Mouse (Mus musculus) liver, postnatal 0 days (tissue): Measurements from ENCODE around the gene Galnt14. TPM values are rescaled to one million over a fixed set of nuclear protein-coding genes. Genes with fewer than 3 reads are reported as not detected.

Source experiments
- ATAC-seq: fragments of 200-750 bp; cut with Nextera tagmentation; 2 replicates; pipeline ENCODE4 v1.8.0; 2017; ENCODE audit warnings: mild to moderate bottlenecking, moderate library complexity
- DNase-seq: peaks from one replicate; pipeline ENCODE4 v3.0.0-alpha.2; 2016
- H3K27ac ChIP-seq: fragments of 300-500 bp; sonication (generic); 2 replicates; pipeline ENCODE4 v1.5.1; 2014; ENCODE audit warnings: antibody characterized with exemption, moderate library complexity, mild to moderate bottlenecking, low read depth
- H3K27me3 ChIP-seq: fragments of 300-500 bp; sonication (generic); 2 replicates; pipeline ENCODE4 v1.6.1; 2014; ENCODE audit warnings: low read length, control low read depth, mixed read lengths; ENCODE audit not compliant: insufficient read depth
- H3K36me3 ChIP-seq: fragments of 300-500 bp; sonication (generic); replicated peaks from 2 replicates; pipeline ENCODE4 v1.6.1; 2014; ENCODE audit warnings: mild to moderate bottlenecking, control low read depth, low read length, moderate library complexity, mixed read lengths; ENCODE audit not compliant: insufficient read depth
- H3K4me1 ChIP-seq: fragments of 300-500 bp; sonication (generic); 2 replicates; pipeline ENCODE4 v1.6.1; 2014; ENCODE audit warnings: antibody characterized with exemption, mild to moderate bottlenecking, control low read depth; ENCODE audit not compliant: insufficient read depth
- H3K4me2 ChIP-seq: fragments of 300-500 bp; sonication (generic); 2 replicates; pipeline ENCODE4 v1.6.1; 2014; ENCODE audit warnings: low read depth, mild to moderate bottlenecking, low read length, moderate library complexity, mixed read lengths
- H3K4me3 ChIP-seq: fragments of 300-500 bp; sonication (generic); 2 replicates; pipeline ENCODE4 v1.5.1; 2014; ENCODE audit warnings: low read depth, low read length
- H3K9ac ChIP-seq: fragments of 300-500 bp; sonication (generic); replicated peaks from 2 replicates; pipeline ENCODE4 v1.6.1; 2014; ENCODE audit warnings: mild to moderate bottlenecking, moderate library complexity
- H3K9me3 ChIP-seq: fragments of 300-500 bp; sonication (generic); 2 replicates; pipeline ENCODE4 v1.6.1; 2016; ENCODE audit warnings: mild to moderate bottlenecking, control low read depth, low read length, mixed read lengths
- CTCF ChIP-seq: sonication (generic); IDR thresholded peaks from 2 replicates; pipeline ENCODE4 v1.5.1; 2016; ENCODE audit warnings: antibody characterized with exemption, low read depth
- EP300 ChIP-seq: IDR thresholded peaks from 2 replicates; pipeline ENCODE4 v1.6.1; 2016; ENCODE audit warnings: antibody characterized with exemption, low read depth, mild to moderate bottlenecking
- WGBS: fragments of 180-500 bp; shearing (Covaris S2); extraction: QIAGEN DNeasy Blood & Tissue Kit; methylation state at CpG from one replicate; pipeline ENCODE4 v1.1.7; 2014; ENCODE audit not compliant: insufficient replicate concordance; 5-methylcytosine and 5-hydroxymethylcytosine counted together
- polyA plus RNA-seq: library from polyadenylated mRNA; unstranded; fragments of >200 nt; fragmentation: Nextera tagmentation; extraction: Ambion mirVana; gene quantifications from 2 replicates; pipeline ENCODE4 v1.2.1, GENCODE M21; 2015

The Galnt14 gene
- polyA plus RNA-seq, 1 experiment from 2014 or later, result 0.08 TPM

DNA sequence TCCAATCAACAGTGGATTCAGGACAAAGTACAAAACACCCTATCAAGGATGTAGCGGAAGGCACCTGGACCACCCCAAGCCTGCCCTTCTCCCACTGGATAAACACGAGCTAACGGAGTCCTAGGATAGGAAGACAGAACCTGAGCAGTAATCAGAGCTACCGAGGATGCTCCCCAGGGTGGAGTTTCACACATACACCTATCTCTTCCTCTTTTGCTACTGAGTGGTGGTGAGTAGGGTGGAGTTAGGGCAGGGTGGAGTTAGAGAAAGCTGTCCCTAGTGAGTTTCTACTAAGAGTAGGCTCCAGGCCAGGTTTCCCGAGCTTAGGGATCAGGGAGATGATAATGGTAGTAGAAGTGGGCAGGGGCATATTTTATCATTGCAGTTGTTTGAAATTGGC, 197.4 kb downstream of the Galnt14 start:
- no peaks in the 10 kb centered on the region for H3K36me3 ChIP-seq
- WGBS, result 58% methylated on average over 5 of the region's 5 CpGs
- H3K4me2 ChIP-seq, result no peak overlapping the region
- H3K4me3 ChIP-seq, result no peak overlapping the region
- DNase-seq (no peak), ATAC-seq (no peak)
- no peak overlapping the region for H3K27ac ChIP-seq
- H3K4me1 ChIP-seq, result no peaks in the 10 kb centered on the region
- H3K9me3 ChIP-seq, result no peaks in the 10 kb centered on the region
- no peak for TF ChIP-seq CTCF
- no peak for TF ChIP-seq EP300
- H3K27me3 ChIP-seq, result no peaks in the 10 kb centered on the region
- no peak overlapping the region for H3K9ac ChIP-seq

DNA sequence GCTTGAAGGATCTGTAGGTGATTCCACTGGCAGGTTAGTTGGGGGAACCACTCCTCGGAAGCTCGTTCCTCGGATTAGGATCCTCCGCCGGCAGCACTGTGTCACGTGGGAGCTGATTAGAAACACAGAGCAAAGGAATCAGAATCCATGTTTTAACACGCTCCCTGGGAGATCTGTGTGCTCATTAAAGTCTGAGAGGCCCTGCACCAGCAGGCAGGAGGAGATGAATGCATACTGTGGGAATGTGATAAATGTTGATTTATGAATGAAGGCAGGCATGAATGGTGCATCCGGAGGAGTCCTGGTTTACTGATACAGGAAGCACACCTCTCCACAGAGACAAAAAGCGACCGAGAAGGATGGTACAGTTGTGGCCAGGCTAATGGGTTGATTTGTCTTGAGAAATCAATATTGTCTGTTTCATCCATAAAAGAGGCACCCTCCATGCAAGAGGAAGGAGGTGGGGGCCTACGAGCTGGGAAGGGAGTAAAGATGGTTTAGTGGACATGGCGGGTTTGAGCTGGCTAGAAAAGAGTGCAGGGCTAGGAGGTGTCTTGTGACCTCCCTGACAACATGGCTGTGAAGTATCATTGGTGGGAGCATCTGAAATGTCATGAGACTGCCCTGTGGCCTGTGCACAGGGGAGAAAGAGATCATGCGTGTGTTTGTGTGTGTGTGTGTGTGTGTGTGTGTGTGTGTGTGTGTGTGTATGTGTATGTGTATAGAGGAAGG, 202.3 kb downstream of the Galnt14 start:
- Histone ChIP-seq H3K27ac (no peak overlapping the region), H3K9ac (no peak overlapping the region), H3K9me3 (no peaks in the 10 kb centered on the region), H3K36me3 (no peaks in the 10 kb centered on the region), H3K4me2 (no peak overlapping the region), H3K4me3 (no peak overlapping the region), H3K27me3 (no peaks in the 10 kb centered on the region), H3K4me1 (no peaks in the 10 kb centered on the region)
- ATAC-seq (no peak), DNase-seq (no peak)
- WGBS, result 77% methylated on average over 13 of the region's 13 CpGs
- TF ChIP-seq CTCF, result no peak
- no peak for TF ChIP-seq EP300

DNA sequence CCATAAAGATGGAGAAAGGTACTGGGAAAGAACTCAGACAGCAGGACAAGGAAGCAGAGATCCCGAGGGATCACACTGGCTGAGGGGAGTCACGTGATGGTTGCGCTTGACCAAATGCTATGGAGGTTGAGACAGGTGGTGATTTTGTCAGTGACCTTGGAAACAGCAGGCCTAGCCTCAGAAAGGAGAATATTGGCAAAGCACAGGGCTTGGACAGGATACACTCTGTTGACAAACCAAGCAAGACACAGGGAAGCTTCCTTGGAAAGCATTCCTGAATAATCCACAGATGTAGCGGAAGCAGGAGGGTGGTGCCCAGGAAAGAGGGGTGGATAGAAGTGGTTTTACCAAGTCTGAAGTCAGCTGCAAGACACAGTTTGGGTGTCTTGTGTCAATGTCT, 206.1 kb downstream of the Galnt14 start:
- Histone ChIP-seq H3K9ac (no peak overlapping the region), H3K4me3 (no peak overlapping the region), H3K4me2 (no peak overlapping the region), H3K27ac (no peak overlapping the region), H3K9me3 (no peaks in the 10 kb centered on the region), H3K36me3 (no peaks in the 10 kb centered on the region), H3K27me3 (no peaks in the 10 kb centered on the region), H3K4me1 (no peaks in the 10 kb centered on the region)
- ATAC-seq, result no peak
- no peak for TF ChIP-seq EP300
- TF ChIP-seq CTCF, result no peak
- no peak for DNase-seq
- WGBS, result 74% methylated on average over 4 of the region's 4 CpGs

- Histone ChIP-seq H3K4me1 (no peaks in the 10 kb centered on the region), H3K27ac (no peak overlapping the region), H3K4me3 (no peak overlapping the region), H3K4me2 (no peak overlapping the region), H3K36me3 (no peaks in the 10 kb centered on the region), H3K27me3 (no peaks in the 10 kb centered on the region), H3K9ac (no peak overlapping the region), H3K9me3 (no peaks in the 10 kb centered on the region)
- ATAC-seq (no peak), DNase-seq (no peak)
- 79% methylated on average over 4 of the region's 4 CpGs for WGBS
- no peak for TF ChIP-seq EP300
- no peak for TF ChIP-seq CTCF
Observed at GRCm38 (mm10) chr17:73502613-73503012, 207.6 kb downstream of the Galnt14 start.

DNA sequence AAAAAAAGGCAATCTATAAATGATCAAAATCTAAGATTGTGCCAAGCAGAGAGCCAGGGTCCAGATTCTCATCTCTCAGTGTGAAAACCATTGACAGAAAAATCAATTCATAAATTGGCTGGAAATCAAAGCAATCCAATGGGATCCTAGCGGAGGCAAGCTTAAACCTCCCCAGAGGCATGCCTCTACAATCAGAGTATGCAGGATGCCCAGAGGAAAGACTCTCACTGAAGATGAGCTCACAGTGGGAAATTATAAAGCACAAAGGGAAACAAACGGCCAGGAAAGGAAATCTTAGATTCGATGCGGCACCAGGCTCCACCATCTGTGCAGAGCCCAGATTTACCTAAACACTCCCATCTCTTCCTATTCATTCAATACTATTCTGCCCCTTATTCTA, 220.7 kb downstream of the Galnt14 start:
- Histone ChIP-seq H3K27ac (no peak overlapping the region), H3K4me2 (no peak overlapping the region), H3K36me3 (no peaks in the 10 kb centered on the region), H3K27me3 (no peaks in the 10 kb centered on the region), H3K9ac (no peak overlapping the region), H3K4me3 (no peak overlapping the region), H3K9me3 (no peaks in the 10 kb centered on the region), H3K4me1 (no peaks in the 10 kb centered on the region)
- 72% methylated on average over 4 of the region's 4 CpGs for WGBS
- TF ChIP-seq CTCF (no peak), EP300 (no peak)
- DNase-seq (no peak), ATAC-seq (no peak)

DNA sequence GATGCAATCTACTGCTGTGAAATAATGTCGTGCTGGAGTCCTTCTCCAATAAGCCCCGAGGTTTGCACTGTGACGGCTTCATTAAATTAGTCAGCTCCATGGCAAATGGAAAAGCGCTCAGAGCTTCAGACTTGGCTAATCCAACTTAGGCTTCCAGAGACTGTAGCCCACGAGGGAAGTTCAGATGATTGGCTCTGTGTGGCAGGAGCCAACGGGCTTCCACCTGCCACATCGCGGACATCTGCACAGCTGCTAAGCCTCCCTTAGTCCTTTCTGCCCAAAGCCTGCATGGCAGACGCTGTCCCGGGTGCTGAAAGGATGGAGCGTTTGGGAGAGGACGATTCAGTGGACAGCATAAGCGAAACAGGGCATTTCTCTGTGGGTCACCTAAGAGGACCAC, 222.5 kb downstream of the Galnt14 start:
- DNase-seq, result peak; percentile 31
- H3K9me3 ChIP-seq, result no peaks in the 10 kb centered on the region
- H3K27ac ChIP-seq, result no peak overlapping the region
- H3K36me3 ChIP-seq, result no peaks in the 10 kb centered on the region
- H3K4me2 ChIP-seq, result no peak overlapping the region
- no peaks in the 10 kb centered on the region for H3K4me1 ChIP-seq
- no peaks in the 10 kb centered on the region for H3K27me3 ChIP-seq
- no peak for TF ChIP-seq CTCF
- no peak for TF ChIP-seq EP300
- 26% methylated on average over 13 of the region's 13 CpGs for WGBS
- no peak overlapping the region for H3K4me3 ChIP-seq
- no peak overlapping the region for H3K9ac ChIP-seq
- ATAC-seq, result no peak

DNA sequence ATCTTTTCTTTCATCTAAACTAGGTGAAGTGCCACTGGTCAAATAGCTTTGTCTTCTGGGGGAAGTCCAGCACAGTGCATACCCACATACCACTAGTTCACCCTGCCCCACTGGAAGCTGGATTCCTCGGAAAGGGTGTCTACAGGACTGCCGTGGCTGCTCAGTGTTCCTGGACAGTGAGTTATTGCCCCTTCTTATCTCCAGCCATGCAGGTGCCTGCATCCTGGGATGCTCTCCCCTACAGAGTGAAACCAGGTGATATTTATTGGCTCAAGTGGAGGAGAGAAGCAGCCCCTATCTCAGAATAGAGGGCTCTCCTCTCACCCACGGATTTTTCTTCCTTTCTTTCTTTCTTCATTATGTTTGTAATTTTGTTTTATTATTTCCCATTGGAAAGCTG, 222.9 kb downstream of the Galnt14 start:
- ATAC-seq, result no peak
- no peak for TF ChIP-seq EP300
- TF ChIP-seq CTCF, result no peak
- no peaks in the 10 kb centered on the region for H3K9me3 ChIP-seq
- no peaks in the 10 kb centered on the region for H3K27me3 ChIP-seq
- WGBS, result 58% methylated on average over 3 of the region's 3 CpGs
- H3K4me3 ChIP-seq, result no peak overlapping the region
- H3K27ac ChIP-seq, result no peak overlapping the region
- H3K4me1 ChIP-seq, result no peaks in the 10 kb centered on the region
- DNase-seq, result no peak
- no peaks in the 10 kb centered on the region for H3K36me3 ChIP-seq
- no peak overlapping the region for H3K4me2 ChIP-seq
- H3K9ac ChIP-seq, result no peak overlapping the region
